Mouse (Mus musculus) testis, adult 2 months (tissue): ENCODE results near the gene Sorcs2. TPM values are rescaled to one million over a fixed set of nuclear protein-coding genes. Genes with fewer than 3 reads are reported as not detected.

Source experiments
- H3K27ac ChIP-seq: fragments of 200-500 bp; 2 replicates; pipeline ENCODE4 v1.5.1; 2012; ENCODE audit warnings: low read depth, low read length; ENCODE audit not compliant: control insufficient read depth, insufficient read depth
- H3K27me3 ChIP-seq: fragments of 200-500 bp; 2 replicates; pipeline ENCODE4 v1.6.1; 2012; ENCODE audit warnings: mild to moderate bottlenecking, low read length, moderate library complexity; ENCODE audit not compliant: control insufficient read depth, insufficient read depth
- H3K36me3 ChIP-seq: fragments of 200-500 bp; 2 replicates; pipeline ENCODE4 v1.6.1; 2012; ENCODE audit warnings: mild to moderate bottlenecking, low read length; ENCODE audit not compliant: control insufficient read depth, insufficient read depth
- H3K4me1 ChIP-seq: fragments of 200-500 bp; 2 replicates; pipeline ENCODE4 v1.6.1; 2012; ENCODE audit warnings: low read length; ENCODE audit not compliant: control insufficient read depth, insufficient read depth
- H3K4me3 ChIP-seq: fragments of 200-500 bp; 2 replicates; pipeline ENCODE4 v1.5.1; 2012; ENCODE audit warnings: low read depth, mild to moderate bottlenecking, low read length, moderate library complexity, mixed read lengths; ENCODE audit not compliant: control insufficient read depth
- CTCF ChIP-seq: fragments of 200-500 bp; IDR thresholded peaks from 2 replicates; pipeline ENCODE4 v1.5.1; 2012; ENCODE audit warnings: low read depth, mild to moderate bottlenecking, inconsistent platforms, low read length, moderate library complexity; ENCODE audit not compliant: control insufficient read depth, insufficient read depth, insufficient replicate concordance
- POLR2A ChIP-seq: fragments of 200-500 bp; IDR thresholded peaks from 2 replicates; pipeline ENCODE4 v1.6.1; 2012; ENCODE audit warnings: low read depth, mild to moderate bottlenecking, inconsistent platforms, low read length, moderate library complexity; ENCODE audit not compliant: control insufficient read depth
- polyA plus RNA-seq: library from polyadenylated mRNA; depleted of rRNA; stranded (reverse); fragments of >200 nt; gene quantifications from 2 replicates; pipeline ENCODE4 v1.2.3, GENCODE M21; 2012; rRNA removed

The Sorcs2 gene
- polyA plus RNA-seq: 13.8 and 14.1 TPM in 2 replicates

DNA sequence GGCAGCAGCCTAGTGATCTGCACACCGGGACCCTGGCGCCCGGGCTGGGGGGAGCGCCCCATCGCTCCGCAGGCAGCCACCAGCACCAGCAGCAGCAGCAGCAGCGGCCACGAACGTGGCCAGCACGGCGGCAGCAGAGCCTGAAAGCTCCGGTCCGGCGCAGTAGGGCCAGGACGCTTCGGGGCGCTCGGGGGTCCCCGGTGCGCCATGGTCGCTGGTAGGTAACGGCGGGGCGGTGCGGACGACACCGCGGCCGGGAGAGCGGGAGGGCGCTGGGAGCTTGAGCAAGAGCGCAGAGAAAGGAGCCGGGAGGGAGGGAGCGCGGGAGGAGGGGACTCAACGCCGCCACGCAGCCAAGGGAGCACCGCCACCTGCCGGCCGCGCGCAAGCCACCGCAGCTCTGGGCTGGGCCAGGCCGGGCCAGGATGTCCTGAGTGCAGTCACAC, at the start of gene Sorcs2:
Sorcs2 (minus strand) TSS at position 303 of the 446 bp plus-strand sequence.
- no peaks in the 10 kb centered on the region for H3K27me3 ChIP-seq
- H3K4me1 ChIP-seq: peaks cover 19% of the 10 kb centered on the region
- no peak within 1 kb of the TSS for H3K27ac ChIP-seq
- H3K4me3 ChIP-seq: peak within 1 kb of the TSS; percentile 54
- no peaks in the 10 kb centered on the region for H3K36me3 ChIP-seq
- TF ChIP-seq POLR2A (no peak), CTCF (peak; percentile 61; the same call in 1 of the 2 replicates)

DNA sequence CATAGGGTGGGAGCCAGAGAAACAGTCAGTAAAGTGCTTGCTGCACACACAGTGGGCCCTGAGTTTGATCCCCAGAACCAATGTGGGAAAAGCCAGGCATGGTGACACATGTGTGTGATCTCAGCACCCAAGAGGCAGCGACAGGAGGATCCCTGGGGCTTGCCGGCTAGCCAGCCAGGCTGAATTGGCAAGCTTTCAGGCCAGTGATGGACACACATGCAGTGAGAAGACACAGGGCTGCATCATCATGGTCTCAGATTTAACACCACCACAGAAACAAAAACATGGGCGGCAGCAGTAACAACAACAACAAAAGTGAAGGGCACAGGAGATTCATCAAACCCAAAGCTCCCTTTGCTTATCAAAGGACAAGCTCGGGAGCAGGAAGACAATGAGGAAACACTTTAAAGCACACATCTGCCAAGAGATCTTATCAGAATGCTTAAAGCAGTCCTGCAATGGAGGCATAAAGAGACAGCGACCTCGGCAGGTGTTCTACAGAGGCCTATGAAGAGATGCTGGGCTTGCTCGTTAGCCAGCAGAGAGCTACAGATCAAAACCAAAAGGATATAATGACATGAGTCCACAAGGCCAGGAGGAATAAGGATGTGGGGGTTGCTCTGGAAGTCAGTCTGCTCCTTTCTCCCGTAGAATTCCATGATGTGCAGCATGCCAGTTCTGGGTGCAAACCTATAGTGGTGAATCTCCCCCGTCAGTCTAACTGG, 48.4 kb upstream of the Sorcs2 start:
- H3K4me3 ChIP-seq: no peak overlapping the region
- H3K36me3 ChIP-seq: no peaks in the 10 kb centered on the region
- TF ChIP-seq POLR2A (no peak), CTCF (no peak)
- H3K27me3 ChIP-seq: no peaks in the 10 kb centered on the region
- H3K27ac ChIP-seq: no peak overlapping the region
- H3K4me1 ChIP-seq: peaks cover 5% of the 10 kb centered on the region

DNA sequence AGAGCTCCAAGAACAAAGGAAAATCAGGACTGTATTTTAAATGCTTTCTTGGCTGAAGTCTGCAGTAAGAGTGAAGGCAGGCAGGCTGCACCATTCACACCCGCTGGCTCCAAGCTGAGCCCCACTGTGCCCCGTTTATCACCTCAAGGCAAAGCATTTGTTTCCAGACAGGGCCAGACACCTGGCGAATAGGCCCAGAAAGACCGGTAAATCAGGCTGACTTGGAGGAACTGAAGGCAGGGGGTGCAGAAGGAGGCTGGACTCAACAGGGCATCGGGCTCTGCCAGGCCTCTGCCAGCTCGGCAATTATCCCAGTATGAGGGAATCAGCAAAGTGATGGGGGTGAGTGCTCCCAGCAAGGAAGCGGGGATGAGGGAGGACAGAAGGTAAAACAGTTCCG, 47.1 kb upstream of the Sorcs2 start:
- H3K4me1 ChIP-seq: peaks cover 5% of the 10 kb centered on the region
- H3K4me3 ChIP-seq: no peak overlapping the region
- TF ChIP-seq CTCF: no peak
- TF ChIP-seq POLR2A: no peak
- H3K27me3 ChIP-seq: no peaks in the 10 kb centered on the region
- no peak overlapping the region for H3K27ac ChIP-seq
- H3K36me3 ChIP-seq: no peaks in the 10 kb centered on the region

DNA sequence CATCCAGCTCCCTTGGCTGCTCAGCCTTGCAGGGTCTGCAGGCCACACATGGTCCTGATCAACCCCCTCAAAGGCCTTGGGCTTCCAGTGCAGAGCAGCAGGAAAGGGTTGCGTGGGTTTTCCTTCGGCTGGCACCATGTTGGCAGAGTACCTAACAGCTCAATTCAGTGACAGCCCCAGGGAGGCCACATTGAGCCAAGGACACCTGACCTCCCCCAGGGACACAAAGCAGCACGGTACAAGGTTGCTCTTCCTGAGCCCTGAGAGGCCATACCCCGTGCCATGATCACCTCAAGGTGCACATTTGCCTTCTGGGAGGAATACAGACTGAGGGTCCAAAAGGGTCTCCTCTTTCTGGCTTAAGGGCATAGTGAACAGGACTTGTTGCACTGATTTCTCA, 46.7 kb upstream of the Sorcs2 start:
- H3K27me3 ChIP-seq: no peaks in the 10 kb centered on the region
- H3K4me1 ChIP-seq: peaks cover 5% of the 10 kb centered on the region
- no peak overlapping the region for H3K27ac ChIP-seq
- TF ChIP-seq POLR2A (no peak), CTCF (no peak)
- no peaks in the 10 kb centered on the region for H3K36me3 ChIP-seq
- H3K4me3 ChIP-seq: no peak overlapping the region

DNA sequence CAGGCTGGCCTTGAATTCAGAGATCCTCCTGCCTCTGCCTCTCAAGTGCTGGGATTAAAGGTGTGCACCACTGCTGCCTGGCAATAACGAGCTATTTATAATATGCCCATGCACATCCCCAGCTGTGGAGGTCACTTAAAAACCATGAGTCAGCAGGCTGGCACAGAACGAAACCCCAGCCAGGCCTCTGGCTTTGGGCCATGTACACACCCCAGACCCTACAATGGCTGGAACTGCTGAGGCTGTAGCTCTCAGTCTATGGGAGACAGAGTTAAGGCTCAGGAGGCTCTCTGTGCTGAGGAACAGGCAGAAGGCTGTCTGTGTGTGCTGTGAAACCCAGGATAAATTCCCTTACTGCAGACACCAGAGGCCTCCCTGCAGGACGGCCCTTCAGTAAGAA, 42.8 kb upstream of the Sorcs2 start:
- Histone ChIP-seq H3K36me3 (no peaks in the 10 kb centered on the region), H3K4me3 (no peak overlapping the region), H3K27ac (no peak overlapping the region), H3K4me1 (peaks cover under 1% of the 10 kb centered on the region), H3K27me3 (no peaks in the 10 kb centered on the region)
- TF ChIP-seq CTCF (no peak), POLR2A (no peak)

DNA sequence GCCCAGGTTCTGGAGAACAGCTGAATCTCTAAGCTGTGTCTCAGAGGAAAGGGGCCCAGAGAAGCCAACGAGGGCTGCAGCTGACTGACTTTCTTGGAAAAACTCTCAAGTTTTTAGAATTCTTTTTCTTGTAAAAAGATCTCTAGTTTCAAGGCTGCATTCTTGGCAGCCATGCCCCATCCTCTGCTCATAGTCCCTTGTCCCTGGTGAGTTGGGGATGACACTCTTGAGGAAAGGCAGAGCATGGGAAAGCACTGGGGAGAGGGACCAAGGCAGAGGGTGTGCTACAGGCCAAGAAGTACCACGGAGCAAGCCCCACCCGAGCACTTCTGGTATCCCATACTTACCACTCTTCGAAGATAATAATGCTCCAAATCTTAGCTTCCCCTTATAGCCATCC, 38.9 kb upstream of the Sorcs2 start:
- no peaks in the 10 kb centered on the region for H3K36me3 ChIP-seq
- TF ChIP-seq CTCF: no peak
- no peak for TF ChIP-seq POLR2A
- 0 out of 2 replicates have a peak overlapping the region, but pooled peaks have one; percentile 12 for H3K27ac ChIP-seq
- H3K4me3 ChIP-seq: no peak overlapping the region
- H3K4me1 ChIP-seq: no peaks in the 10 kb centered on the region
- no peaks in the 10 kb centered on the region for H3K27me3 ChIP-seq

DNA sequence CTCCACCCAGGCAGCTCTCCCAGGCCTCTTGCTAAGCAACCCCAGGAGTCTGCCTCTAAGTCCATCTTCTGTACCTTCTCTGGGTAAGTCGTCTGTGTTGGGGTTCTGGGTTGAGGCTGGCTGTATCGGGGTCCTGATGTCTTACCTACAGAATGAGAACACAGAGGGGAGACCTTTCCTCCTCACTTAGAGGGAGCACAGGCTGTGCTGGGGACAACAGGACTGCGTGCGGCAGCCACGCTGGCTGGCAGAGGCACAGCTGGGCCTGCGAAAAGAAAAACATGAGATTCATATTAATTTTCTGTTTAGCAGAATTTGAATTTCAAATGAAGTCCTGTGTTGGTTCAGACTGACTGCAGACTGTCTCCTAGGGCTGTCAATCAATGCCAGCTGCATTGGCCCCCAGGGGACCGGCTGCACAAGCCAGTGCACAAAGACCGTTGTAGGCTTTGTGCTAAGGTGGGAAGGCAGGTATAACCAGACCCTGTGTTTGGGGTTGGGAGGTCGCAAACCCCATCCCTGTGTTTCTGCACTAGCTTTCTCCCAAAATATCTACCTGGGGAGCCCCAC, 36.5 kb upstream of the Sorcs2 start:
- no peak for TF ChIP-seq CTCF
- TF ChIP-seq POLR2A: no peak
- H3K4me1 ChIP-seq: no peaks in the 10 kb centered on the region

More for the DNA sequence above, 36.5 kb upstream of the Sorcs2 start:
- Histone ChIP-seq H3K36me3 (no peaks in the 10 kb centered on the region), H3K27ac (no peak overlapping the region), H3K4me3 (no peak overlapping the region), H3K27me3 (no peaks in the 10 kb centered on the region)
